Mouse (Mus musculus) stomach, postnatal 0 days (tissue): ENCODE data around the gene Fbxl2.

Source experiments
- CTCF ChIP-seq: IDR thresholded peaks from 2 replicates; pipeline ENCODE4 v1.5.1; 2016; ENCODE audit warnings: antibody characterized with exemption, low read depth, mild to moderate bottlenecking, moderate library complexity
- EP300 ChIP-seq: optimal IDR thresholded peaks from 2 replicates; pipeline ENCODE3; 2016; ENCODE audit warnings: antibody characterized with exemption

GRCm38 (mm10) chr9:114016402-114016801 lies 29.6 kb downstream of the Fbxl2 start:
- TF ChIP-seq CTCF (no peak), EP300 (no peak)
